Mouse (Mus musculus) activated CD4-positive, CD25-positive, alpha-beta regulatory T cell, adult 4 months (primary cell): Measurements from ENCODE around the gene Neurl2. TPM values are rescaled to one million over a fixed set of nuclear protein-coding genes. Genes with fewer than 3 reads are reported as not detected.
"Not testable (repeated sequence)": the region's sequence is repeated elsewhere in the genome, so short reads cannot be mapped to it uniquely, and the experiment has no call there.

Experiments used
- ATAC-seq: one replicate; pipeline ENCODE4 v1.8.0; 2017
- polyA plus RNA-seq, 2 experiments: library from polyadenylated mRNA; unstranded; fragments of 100-300 nt; shearing (Covaris generic); gene quantifications; one replicate each; pipeline ENCODE4 v1.2.1; 2017

Neurl2 gene
- under 1 TPM in 1 of 2 experiments, not detected in 1; 0.69 TPM for polyA plus RNA-seq

DNA sequence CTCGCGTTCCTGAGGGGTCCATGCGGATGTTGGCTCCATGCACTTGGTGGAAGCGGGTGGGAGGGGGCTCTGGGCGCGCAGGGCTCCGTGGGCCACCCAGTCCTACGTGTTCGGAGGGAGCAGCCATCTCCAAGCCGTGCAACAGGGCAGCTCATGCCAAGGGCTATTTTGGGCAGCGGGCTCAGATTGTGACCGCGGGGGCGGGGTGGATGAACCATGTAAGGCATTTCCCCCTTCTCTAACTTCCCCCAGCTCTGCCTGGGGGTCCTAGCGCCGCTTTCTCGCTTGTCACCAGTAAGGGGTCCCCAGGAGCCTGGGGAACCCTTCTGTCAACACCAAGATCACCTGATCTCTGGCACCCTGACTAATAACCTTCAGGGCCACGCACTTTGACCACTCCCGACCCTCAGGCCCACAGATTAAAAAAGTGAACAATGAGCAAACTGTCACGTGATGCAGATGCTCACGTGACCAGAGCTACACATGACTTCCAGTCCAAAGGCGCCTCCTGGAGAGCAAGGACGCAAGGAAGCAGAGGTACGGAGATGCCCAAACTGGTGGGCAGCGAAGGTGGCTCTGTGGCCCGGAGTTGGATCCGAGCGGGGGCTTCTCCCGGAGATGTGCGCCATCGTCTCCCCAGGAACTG lies at the start of gene Neurl2:
Gene Neurl2, minus strand, starts transcription at position 143 of the 646 bp plus-strand sequence.
- ATAC-seq = peak; percentile 53

GRCm38 (mm10) chr2:164882619-164883018 lies 49.4 kb upstream of the Neurl2 start:
- ATAC-seq = no peak

- peak; percentile 89 for ATAC-seq
These were observed 46.5 kb upstream of the Neurl2 start for GRCm38 (mm10) chr2:164879568-164880277.

- ATAC-seq = peak; percentile 50
These were observed 45.9 kb upstream of the Neurl2 start, which contains the start of gene Pcif1 for GRCm38 (mm10) chr2:164879228-164879567. TSS of gene Pcif1 (plus strand) at chr2:164879304.

DNA sequence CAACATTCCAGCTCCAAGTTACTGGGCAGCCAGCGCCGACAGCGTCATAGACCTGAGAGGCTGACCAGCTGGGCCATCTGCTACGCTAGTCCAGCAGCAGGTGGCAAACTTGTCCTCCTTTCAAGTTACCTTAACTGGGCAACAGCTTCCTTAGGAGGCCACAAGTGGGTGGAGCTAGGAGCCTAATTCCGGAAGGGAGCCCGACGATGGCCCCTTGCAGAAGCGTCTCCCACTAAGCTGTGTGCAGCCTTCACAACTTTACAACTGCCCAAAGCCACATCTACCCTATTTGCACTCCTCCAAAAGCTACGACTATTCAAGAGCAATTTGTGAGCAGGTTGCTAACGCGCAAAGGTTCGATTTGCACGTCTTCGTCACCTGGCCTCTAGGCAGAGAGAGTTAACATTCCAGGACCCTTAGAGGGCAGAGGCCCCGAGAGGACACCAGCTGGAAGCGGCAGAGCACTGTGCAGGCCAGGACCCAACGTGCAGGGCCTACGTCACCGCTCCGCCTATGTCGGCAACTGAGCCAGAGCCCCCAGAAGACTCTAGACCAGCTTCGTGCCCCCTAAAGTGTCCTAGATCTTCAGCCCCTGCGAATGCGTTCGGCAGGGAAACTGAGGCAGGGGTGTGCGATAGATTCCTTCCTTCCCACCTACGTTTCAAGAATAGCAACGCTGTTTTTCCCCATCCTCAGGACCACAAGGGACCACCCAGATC lies 45.4 kb upstream of the Neurl2 start:
- ATAC-seq = no peak

DNA sequence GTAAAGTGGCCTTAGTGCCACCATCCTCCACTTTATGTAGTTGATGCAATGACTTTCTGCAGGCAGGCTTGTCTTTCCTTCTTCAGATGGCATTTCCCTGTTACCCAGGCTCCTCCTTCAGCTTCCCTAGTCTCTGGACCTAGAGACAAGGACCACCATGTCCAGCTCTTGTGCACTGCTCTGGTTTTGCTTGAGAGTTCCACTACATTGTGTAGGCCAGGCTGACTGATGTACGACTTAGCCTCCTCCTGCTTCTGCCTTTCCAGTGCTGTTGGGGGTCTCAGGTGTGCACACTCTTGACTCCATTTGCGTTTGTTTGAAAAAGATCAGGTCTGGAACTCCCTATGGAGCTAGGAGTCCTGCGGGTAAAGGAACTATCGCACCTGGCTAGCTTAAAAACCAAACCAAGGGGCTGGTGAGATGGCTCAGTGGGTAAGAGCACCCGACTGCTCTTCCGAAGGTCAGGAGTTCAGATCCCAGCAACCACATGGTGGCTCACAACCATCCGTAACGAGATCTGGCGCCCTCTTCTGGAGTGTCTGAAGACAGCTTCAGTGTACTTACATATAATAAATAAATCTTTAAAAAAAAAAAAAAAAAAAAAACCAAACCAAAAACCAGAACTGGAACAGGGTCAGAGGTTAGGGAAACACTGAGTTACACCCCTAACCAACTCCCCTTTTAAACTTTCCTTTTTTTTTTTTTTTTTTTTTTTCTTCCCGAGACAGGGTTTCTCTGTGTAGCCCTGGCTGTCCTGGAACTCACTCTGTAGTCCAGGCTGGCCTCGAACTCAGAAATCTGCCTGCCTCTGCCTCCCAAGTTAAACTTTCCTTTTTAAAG lies 44.3 kb upstream of the Neurl2 start:
- not testable (repeated sequence) for ATAC-seq

GRCm38 (mm10) chr2:164875648-164876047 lies 42.4 kb upstream of the Neurl2 start:
- not testable (repeated sequence) for ATAC-seq

DNA sequence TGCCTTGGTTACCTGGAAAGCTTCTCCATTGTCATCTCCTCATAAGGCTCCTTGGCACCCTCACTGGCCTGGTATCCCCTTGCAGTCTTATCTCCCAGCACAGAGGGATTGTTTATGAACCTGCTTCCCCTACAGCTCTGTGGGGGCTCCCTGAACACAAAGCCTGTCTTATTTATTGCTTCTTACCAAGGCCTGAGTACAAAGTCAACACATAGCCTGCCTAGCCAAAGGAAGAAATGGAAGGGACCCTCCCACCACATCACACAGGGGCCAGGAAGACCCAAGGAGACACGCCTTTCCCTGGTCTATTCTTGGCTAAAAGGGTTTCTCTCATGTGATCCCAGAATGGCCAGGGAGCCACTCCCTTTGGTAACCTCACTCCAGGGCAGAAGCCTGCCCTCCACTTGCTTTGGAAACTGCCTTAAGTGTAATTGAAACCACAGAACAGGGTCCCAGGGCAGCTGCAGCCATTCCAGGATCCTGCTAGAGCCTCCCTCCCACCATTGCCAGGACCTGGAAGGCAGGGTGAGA lies 41.0 kb upstream of the Neurl2 start:
- ATAC-seq = no peak

DNA sequence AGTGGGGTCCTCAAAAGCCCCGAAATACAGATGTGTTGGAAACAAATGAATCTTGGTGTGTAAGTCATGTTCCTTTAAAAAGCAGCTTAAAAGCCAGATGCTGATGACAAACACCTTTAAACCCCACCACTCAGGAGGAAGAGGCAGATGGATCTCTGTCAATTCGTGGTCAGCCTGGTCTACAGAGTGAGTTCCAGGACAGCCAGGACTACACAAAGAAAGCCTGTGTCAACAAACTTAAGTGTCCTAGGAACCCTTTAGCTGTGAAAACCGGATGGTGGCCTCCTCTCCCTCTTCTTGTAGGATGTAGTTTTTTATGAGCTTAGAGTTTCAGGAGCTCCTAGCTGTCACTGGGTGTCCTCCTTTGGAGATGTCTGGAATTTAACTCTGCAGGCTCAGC lies 40.4 kb upstream of the Neurl2 start:
- ATAC-seq = no peak

DNA sequence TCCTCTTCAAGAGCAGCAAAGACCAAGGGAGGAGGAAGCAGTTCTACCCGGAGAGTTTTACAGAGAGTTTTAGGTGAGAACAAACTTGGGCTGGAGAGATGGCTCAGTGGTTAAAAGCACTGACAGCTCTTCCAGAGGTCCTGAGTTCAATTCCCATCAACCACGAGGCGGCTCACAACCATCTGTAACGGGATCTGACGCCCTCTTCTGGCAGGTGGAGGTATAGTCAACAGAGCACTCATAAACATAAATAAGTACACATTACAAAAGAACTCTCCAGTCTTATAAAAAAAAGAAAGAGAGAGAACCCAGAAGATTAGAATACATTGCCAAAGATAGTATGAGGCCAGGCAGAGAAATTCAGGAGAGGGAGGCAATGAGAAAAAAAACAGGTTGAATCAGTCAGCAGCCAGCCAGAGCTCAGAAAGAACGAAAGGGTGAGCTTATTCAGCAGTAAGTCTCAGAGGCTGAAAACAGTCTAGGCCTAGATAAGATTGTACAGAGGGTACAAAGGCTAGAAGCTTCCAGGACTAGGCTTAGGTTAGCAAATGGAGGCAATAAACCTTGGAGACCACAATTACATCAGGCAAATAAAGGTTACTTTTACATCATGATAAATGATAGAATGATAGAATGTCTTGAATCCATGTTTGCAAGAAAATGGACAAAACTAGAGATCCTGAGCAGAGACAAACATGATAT lies 38.5 kb upstream of the Neurl2 start:
- ATAC-seq = no peak

GRCm38 (mm10) chr2:164868491-164868890 lies 35.2 kb upstream of the Neurl2 start:
- ATAC-seq = peak; percentile 73

- no peak for ATAC-seq
These were observed 34.3 kb upstream of the Neurl2 start for GRCm38 (mm10) chr2:164867566-164867965.

- ATAC-seq = peak; percentile 58
These were observed 33.7 kb upstream of the Neurl2 start for GRCm38 (mm10) chr2:164866741-164867551.

DNA sequence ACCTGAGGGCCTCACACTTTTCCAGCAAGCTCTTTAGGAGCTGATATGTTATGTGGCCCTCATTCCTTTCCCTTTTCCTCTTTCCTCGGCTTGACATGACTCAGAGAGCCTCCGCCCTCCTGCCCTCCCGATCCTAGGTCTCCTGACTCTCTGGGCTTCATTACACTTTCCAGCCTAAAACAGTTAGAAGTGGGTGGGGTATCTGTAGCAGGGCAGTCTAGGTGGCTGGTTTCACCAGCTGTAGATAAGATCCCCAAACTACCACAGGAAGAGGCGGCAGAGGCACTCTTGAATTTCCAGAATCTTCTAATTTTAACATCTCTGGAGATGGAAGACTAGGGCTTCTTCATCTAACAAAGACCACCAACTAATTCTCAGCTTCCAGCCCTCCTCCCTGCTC lies 31.3 kb upstream of the Neurl2 start:
- ATAC-seq = no peak

- not testable (repeated sequence) for ATAC-seq
These were observed 30.2 kb upstream of the Neurl2 start for GRCm38 (mm10) chr2:164863411-164863810.

DNA sequence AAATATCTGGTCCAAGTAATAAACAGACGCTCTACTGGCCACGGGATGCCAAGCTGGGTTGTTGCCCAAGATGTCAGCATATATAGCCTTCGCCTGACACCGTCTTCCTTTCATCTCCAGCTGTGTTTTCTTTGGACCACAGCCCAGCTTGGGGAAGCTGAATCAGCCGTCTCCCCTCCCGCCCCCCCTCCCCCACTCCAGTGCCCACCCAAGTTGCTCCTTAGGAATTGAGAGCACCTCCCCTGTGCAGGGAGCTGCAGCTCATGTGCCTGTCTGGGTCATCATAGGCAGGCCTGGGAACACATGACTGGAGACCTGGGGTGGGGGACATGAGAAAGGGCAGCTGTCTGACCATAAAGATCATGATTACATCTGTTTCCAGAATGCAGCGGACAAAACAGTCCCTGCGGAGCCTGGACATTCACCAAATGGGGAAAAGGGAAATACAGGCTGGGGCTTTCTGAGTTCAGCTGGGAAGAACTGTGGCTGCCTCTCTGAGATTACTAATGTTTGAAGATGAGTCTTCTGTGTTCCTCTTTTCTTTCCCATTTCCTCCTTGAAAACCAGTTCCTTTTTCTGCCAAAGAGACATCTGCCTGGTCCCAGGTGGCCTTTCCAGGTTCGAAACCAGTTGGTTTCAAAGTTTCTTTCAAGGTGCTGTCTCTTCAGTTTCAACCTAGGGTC lies 29.1 kb upstream of the Neurl2 start:
- no peak for ATAC-seq

DNA sequence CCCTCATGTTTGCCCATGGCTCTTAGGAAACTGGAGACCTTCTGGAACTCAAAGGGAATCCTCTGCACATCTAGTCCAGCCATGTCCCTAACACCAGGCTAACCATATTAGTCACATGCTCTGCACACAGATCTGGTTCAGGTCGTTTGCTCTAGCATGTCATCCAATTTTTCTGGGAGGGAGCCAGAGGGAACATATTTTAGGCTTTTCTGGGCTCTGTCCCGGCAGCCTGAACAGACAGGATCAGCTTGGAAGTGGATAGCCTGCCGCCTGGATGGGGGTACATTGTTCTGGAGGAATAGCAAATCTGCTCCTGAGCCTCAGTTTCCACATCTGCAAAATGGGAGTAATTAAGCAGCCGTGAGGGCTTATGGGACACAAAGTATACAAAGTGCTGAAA lies 27.8 kb upstream of the Neurl2 start:
- no peak for ATAC-seq

DNA sequence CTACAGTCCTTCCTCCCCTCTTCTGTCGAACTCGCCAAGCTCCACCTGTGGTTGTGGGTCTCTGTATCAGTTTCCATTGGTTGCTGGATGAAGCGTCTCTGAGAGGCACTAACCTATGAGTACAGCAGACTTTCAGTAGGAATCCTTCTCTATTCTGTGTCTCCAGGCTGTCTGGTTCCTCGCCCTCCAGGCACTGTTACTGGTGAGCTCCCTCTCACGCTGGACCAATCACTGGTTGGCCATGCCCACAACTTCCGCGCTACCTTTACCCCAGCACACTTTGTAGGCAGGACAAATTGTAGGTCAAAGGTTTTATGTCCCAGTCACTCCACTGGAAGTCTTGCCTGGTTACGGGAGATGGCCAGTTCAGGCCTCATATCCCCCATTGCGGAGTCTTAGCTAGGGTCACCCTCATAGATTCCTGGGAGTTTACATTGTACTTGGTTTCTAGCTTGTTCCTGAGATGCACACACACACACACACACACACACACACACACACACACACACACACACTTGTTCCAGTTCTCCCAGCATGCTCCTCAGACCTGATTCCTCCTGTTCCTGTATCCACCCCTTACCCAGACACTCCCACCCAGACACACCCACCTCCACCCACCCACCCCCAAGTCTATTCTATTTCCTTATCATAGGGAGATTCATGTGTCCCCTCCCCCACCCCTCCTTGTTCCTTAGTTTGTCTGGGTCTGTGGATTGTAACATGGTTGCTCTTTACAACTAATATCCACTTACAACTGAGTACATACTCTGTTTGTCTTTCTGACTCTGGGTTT lies 26.6 kb upstream of the Neurl2 start:
- ATAC-seq = no peak

GRCm38 (mm10) chr2:164859155-164859554 lies 25.9 kb upstream of the Neurl2 start:
- ATAC-seq = no peak
